Mouse (Mus musculus) CH12.LX (cell line): ENCODE results near the gene Immp2l. TPM values are rescaled to one million over a fixed set of nuclear protein-coding genes. Genes with fewer than 3 reads are reported as not detected.

Experiments
- DNase-seq: peaks from one replicate; pipeline ENCODE4 v3.0.0-alpha.2; 2013; ENCODE audit errors: extremely low read depth
- H3K27ac ChIP-seq: 2 replicates; pipeline ENCODE4 v1.5.1; 2012; ENCODE audit warnings: low read depth, mild to moderate bottlenecking, control low read depth, moderate library complexity; ENCODE audit not compliant: insufficient read depth
- H3K27me3 ChIP-seq: replicated peaks from 2 replicates; pipeline ENCODE3; 2012; ENCODE audit warnings: inconsistent platforms
- H3K36me3 ChIP-seq, 2 experiments: replicated peaks in 1 of 2; 2 replicates each; pipeline versions ENCODE3 to v1.6.1; 2012; ENCODE audit warnings: inconsistent platforms in 1 of 2, low read length in 1 of 2, mild to moderate bottlenecking in 1 of 2, mixed read lengths in 1 of 2, moderate library complexity in 1 of 2; ENCODE audit not compliant: control insufficient read depth in 1 of 2, insufficient read depth in 1 of 2
- H3K4me1 ChIP-seq, 2 experiments: 2 replicates each; pipeline ENCODE4 v1.6.1; 2012; ENCODE audit warnings: inconsistent platforms in 1 of 2, moderate library complexity in 1 of 2; ENCODE audit not compliant: insufficient read depth in 2 of 2, control insufficient read depth in 1 of 2
- H3K4me2 ChIP-seq: 2 replicates; pipeline ENCODE4 v1.6.1; 2012; ENCODE audit warnings: low read depth, mild to moderate bottlenecking, control low read depth; ENCODE audit not compliant: poor library complexity, insufficient read depth, severe bottlenecking
- H3K4me3 ChIP-seq, 3 experiments: fragments of 150-350 bp in 1 of 3; sonication (generic) in 1 of 3; replicated peaks in 1 of 3; 2 replicates each; pipeline versions ENCODE3 to v1.5.1; 2011 to 2012; ENCODE audit warnings: low read depth in 2 of 3, low read length in 2 of 3, mild to moderate bottlenecking in 2 of 3, moderate library complexity in 2 of 3, control low read depth in 1 of 3, improper control_type of control experiment in 1 of 3, inconsistent platforms in 1 of 3, mixed read lengths in 1 of 3; ENCODE audit not compliant: poor library complexity in 1 of 3
- H3K79me2 ChIP-seq: replicated peaks from 2 replicates; pipeline ENCODE4 v1.6.1; 2012; ENCODE audit warnings: mild to moderate bottlenecking, moderate library complexity; ENCODE audit not compliant: control insufficient read depth, poor library complexity, insufficient read depth, severe bottlenecking; ENCODE audit errors: extremely low read depth
- H3K9ac ChIP-seq: 2 replicates; pipeline ENCODE4 v1.6.1; 2012; ENCODE audit warnings: low read depth, mild to moderate bottlenecking, control low read depth, moderate library complexity; ENCODE audit not compliant: insufficient read depth
- H3K9me3 ChIP-seq: replicated peaks from 2 replicates; pipeline ENCODE3; 2012; ENCODE audit warnings: low read length, inconsistent platforms, mixed read lengths
- ELF1 ChIP-seq: IDR thresholded peaks from 2 replicates; pipeline ENCODE4 v1.6.1; 2014; ENCODE audit warnings: low read depth, mild to moderate bottlenecking, inconsistent platforms, low read length, improper control_type of control experiment
- EP300 ChIP-seq: IDR thresholded peaks from 2 replicates; pipeline ENCODE4 v1.6.1; 2011; ENCODE audit warnings: low read length, improper control_type of control experiment
- ETS1 ChIP-seq: conservative IDR thresholded peaks from 2 replicates; pipeline ENCODE4 v1.6.1; 2012; ENCODE audit warnings: low read depth, mild to moderate bottlenecking, inconsistent platforms, low read length, improper control_type of control experiment, moderate library complexity
- HCFC1 ChIP-seq: IDR thresholded peaks from 2 replicates; pipeline ENCODE4 v1.6.1; 2012; ENCODE audit warnings: low read depth, mild to moderate bottlenecking, inconsistent platforms, low read length, improper control_type of control experiment
- KAT2A ChIP-seq: IDR thresholded peaks from 2 replicates; pipeline ENCODE4 v1.6.1; 2012; ENCODE audit warnings: low read length, improper control_type of control experiment, inconsistent platforms; ENCODE audit not compliant: insufficient replicate concordance
- MAFK ChIP-seq: IDR thresholded peaks from 2 replicates; pipeline ENCODE4 v1.6.1; 2011; ENCODE audit warnings: low read length, improper control_type of control experiment; ENCODE audit not compliant: insufficient replicate concordance
- MAZ ChIP-seq: IDR thresholded peaks from 2 replicates; pipeline ENCODE4 v1.6.1; 2012; ENCODE audit warnings: low read depth, mild to moderate bottlenecking, inconsistent platforms, low read length, improper control_type of control experiment, moderate library complexity
- MXI1 ChIP-seq: IDR thresholded peaks from 2 replicates; pipeline ENCODE4 v1.6.1; 2011; ENCODE audit warnings: mild to moderate bottlenecking, low read depth, low read length, improper control_type of control experiment
- MYC ChIP-seq: IDR thresholded peaks from 2 replicates; pipeline ENCODE4 v1.6.1; 2011; ENCODE audit warnings: low read depth, mild to moderate bottlenecking, improper control_type of control experiment, low read length
- NELFE ChIP-seq: IDR thresholded peaks from 2 replicates; pipeline ENCODE4 v1.6.1; 2011; ENCODE audit warnings: low read depth, low read length, improper control_type of control experiment
- NRF1 ChIP-seq: IDR thresholded peaks from 2 replicates; pipeline ENCODE4 v1.6.1; 2014; ENCODE audit warnings: low read depth, mild to moderate bottlenecking, inconsistent platforms, low read length, improper control_type of control experiment, moderate library complexity
- POLR2A ChIP-seq: IDR thresholded peaks from 2 replicates; pipeline ENCODE4 v1.6.1; 2011; ENCODE audit warnings: low read depth, mild to moderate bottlenecking, improper control_type of control experiment, low read length
- RCOR1 ChIP-seq: conservative IDR thresholded peaks from 2 replicates; pipeline ENCODE4 v1.6.1; 2012; ENCODE audit warnings: low read depth, mild to moderate bottlenecking, inconsistent platforms, low read length, improper control_type of control experiment
- TCF12 ChIP-seq: IDR thresholded peaks from 2 replicates; pipeline ENCODE4 v1.6.1; 2014; ENCODE audit warnings: low read depth, mild to moderate bottlenecking, inconsistent platforms, low read length, improper control_type of control experiment
- USF1 ChIP-seq: IDR thresholded peaks from 2 replicates; pipeline ENCODE4 v1.6.1; 2014; ENCODE audit warnings: low read depth, mild to moderate bottlenecking, inconsistent platforms, low read length, improper control_type of control experiment
- USF2 ChIP-seq: conservative IDR thresholded peaks from 2 replicates; pipeline ENCODE4 v1.6.1; 2011; ENCODE audit warnings: low read depth, low read length, improper control_type of control experiment
- ZC3H11A ChIP-seq: IDR thresholded peaks from 2 replicates; pipeline ENCODE4 v1.6.1; 2012; ENCODE audit warnings: low read depth, mild to moderate bottlenecking, inconsistent platforms, low read length, improper control_type of control experiment
- dilution Hi-C: fragments of 300-500 bp; cut with MboI; formaldehyde crosslinking; loops from 2 replicates; pipeline ENCODE4 v1.14.3; 2020; ENCODE audit warnings: low sequenced_read_pairs; ENCODE audit not compliant: extremely low pct_unique_long_range_greater_than_20kb, extremely low pct_ligation_motif_present
- in situ Hi-C: fragments of 300-500 bp; cut with MboI; formaldehyde crosslinking; loops from 3 replicates; pipeline ENCODE4 v1.14.3; 2019; ENCODE audit warnings: low sequenced_read_pairs, low pct_ligation_motif_present, low pct_unique_long_range_greater_than_20kb, mixed read lengths
- polyA plus RNA-seq: library from polyadenylated mRNA; unstranded; fragments of >175 nt; gene quantifications from 2 replicates; pipeline ENCODE4 v1.2.1, GENCODE M21; 2012; ENCODE audit warnings: low read depth; ENCODE audit not compliant: insufficient read length
- total RNA-seq, 2 experiments: library from RNA; depleted of rRNA; stranded (reverse); fragments of 300-350 nt in 1 of 2; fragments of >200 nt in 1 of 2; gene quantifications; 2 replicates each; pipeline ENCODE4 v1.2.3; 2012 to 2014

Gene Immp2l
- total and polyA plus RNA-seq, 3 experiments = 4.8 to 16.5 (median 9.9) TPM

DNA sequence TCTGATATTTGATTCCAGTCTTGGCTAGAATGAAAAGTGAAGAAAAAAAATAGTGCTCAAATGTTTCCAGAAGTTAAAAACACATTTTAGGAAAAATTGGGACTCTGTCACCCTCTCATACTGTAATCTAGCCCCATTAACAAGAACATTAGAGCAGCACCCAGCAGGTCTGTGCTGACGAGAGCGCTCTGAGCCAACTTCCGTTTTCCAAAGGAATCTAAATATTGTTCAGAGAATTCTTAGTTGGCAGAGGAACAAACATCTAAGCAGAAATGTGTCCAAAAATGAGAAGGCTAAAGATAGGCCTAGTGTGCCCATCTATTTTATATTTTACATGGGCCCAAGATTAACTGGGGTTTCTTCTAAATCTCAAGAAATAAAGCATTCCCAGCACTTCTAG, 486.7 kb downstream of the Immp2l start:
- Histone ChIP-seq H3K36me3 (no peaks in the 10 kb centered on the region), H3K79me2 (no peaks in the 10 kb centered on the region), H3K4me1 (no peaks in the 10 kb centered on the region), H3K9me3 (no peaks in the 10 kb centered on the region), H3K4me2 (no peak overlapping the region), H3K27me3 (no peaks in the 10 kb centered on the region), H3K27ac (no peak overlapping the region), H3K4me3 (no peak overlapping the region), H3K9ac (no peak overlapping the region)
- in situ Hi-C loops (no loop called here), dilution Hi-C loops (no loop called here)
- DNase-seq = no peak
- TF ChIP-seq NELFE (no peak), ZC3H11A (no peak), TCF12 (no peak)

DNA sequence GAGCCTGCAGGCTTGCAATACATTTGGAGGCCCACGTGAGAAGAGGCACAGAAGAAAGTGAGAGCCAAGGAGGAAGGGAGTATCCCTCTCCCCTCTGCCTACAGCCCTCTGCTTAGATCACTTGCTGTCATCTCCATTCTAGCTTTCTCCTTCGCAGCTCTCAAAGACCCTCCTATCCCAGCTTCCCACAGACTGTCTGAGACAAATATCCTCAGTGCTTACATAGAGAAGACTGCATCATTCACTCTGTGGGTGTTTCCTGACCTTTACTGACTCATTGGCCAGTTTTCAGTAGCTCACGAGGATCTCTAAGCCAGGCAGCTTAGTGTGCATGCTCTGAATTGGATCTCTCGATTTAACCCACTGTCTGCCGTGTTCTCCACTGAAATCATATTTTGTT, 495.0 kb downstream of the Immp2l start:
- TF ChIP-seq USF1 = no peak
- TF ChIP-seq RCOR1 = no peak
- TF ChIP-seq TCF12 = no peak
- Histone ChIP-seq H3K4me2 (no peak overlapping the region), H3K79me2 (no peaks in the 10 kb centered on the region), H3K9me3 (no peaks in the 10 kb centered on the region), H3K4me3 (no peak overlapping the region), H3K27ac (no peak overlapping the region), H3K36me3 (no peaks in the 10 kb centered on the region), H3K9ac (no peak overlapping the region), H3K27me3 (no peaks in the 10 kb centered on the region), H3K4me1 (0 out of 4 replicates have a peak, but pooled peaks cover 0 to 4% of the 10 kb centered on the region in 2 experiments)
- dilution Hi-C loops (no loop called here), in situ Hi-C loops (no loop called here)
- DNase-seq = no peak

DNA sequence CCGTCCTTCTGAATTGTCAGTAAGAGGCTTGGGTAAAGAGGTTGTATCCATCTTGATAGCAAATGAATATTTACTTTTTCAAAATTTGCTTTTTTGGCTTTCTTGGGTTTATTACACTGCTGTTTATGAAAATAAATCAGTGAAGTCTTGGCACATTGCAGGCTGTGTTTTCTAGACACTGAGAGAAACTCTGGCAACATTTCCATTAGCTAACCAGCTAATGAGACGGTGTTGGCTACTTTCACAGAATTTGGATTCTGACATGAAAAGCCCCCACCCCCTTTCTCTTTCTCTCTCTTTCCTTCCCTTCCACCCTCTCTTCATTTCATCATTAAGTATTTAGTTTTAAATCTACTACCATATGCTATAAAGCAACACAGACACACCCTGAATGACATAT, 496.4 kb downstream of the Immp2l start:
- in situ Hi-C loops (no loop called here), dilution Hi-C loops (no loop called here)

DNA sequence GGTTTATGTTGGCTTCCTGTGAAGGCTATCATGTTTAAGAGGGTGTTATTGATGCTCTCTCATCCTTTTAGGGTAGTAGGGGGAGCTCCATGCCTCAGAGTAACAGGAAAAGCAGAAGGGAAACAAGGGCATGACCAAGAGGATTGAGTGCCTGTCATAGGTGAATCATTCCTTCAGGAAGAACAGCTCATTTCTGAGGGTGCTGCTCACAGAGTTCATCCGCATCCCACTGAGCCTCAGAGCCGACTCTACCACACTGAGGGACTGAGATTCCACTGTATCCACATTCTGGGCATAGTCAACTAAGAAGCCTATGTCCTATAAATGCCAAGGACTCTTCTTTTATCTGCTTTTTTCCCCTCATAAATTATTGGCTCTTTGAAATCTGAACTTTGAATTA, 497.8 kb downstream of the Immp2l start:
- H3K4me3 ChIP-seq = no peak overlapping the region
- H3K27ac ChIP-seq = no peak overlapping the region
- H3K27me3 ChIP-seq = no peaks in the 10 kb centered on the region
- no peak overlapping the region for H3K9ac ChIP-seq
- no peaks in the 10 kb centered on the region for H3K79me2 ChIP-seq
- TF ChIP-seq MXI1 (no peak), MAZ (no peak), EP300 (no peak), POLR2A (no peak), KAT2A (no peak), USF2 (no peak), ZC3H11A (no peak)
- peaks cover 0 to 25% of the 10 kb centered on the region in 2 experiments; a peak in 2 of 4 replicates for H3K4me1 ChIP-seq
- H3K4me2 ChIP-seq = no peak overlapping the region
- no peak for DNase-seq
- in situ Hi-C loops (no loop called here), dilution Hi-C loops (no loop called here)
- no peaks in the 10 kb centered on the region for H3K36me3 ChIP-seq
- H3K9me3 ChIP-seq = no peaks in the 10 kb centered on the region

More for the DNA sequence above, 496.4 kb downstream of the Immp2l start:
- DNase-seq = no peak
- no peaks in the 10 kb centered on the region for H3K79me2 ChIP-seq
- no peaks in the 10 kb centered on the region for H3K9me3 ChIP-seq
- H3K9ac ChIP-seq = no peak overlapping the region
- no peak for TF ChIP-seq HCFC1
- TF ChIP-seq MAFK = no peak
- no peak for TF ChIP-seq NRF1
- no peak for TF ChIP-seq MYC
- TF ChIP-seq ELF1 = no peak
- no peak for TF ChIP-seq ETS1
- no peak for TF ChIP-seq MXI1
- TF ChIP-seq, all 38 proteins: peak for 0
- no peaks in the 10 kb centered on the region for H3K36me3 ChIP-seq
- no peak overlapping the region for H3K27ac ChIP-seq
- no peak overlapping the region for H3K4me2 ChIP-seq
- H3K4me1 ChIP-seq = peaks cover 0 to 12% of the 10 kb centered on the region in 2 experiments; a peak in 2 of 4 replicates
- H3K27me3 ChIP-seq = no peaks in the 10 kb centered on the region
- no peak overlapping the region for H3K4me3 ChIP-seq
